Mouse (Mus musculus) gastrocnemius, postnatal 10 days (tissue): ENCODE measurements around the gene Wdr82. TPM values are rescaled to one million over a fixed set of nuclear protein-coding genes. Genes with fewer than 3 reads are reported as not detected.
"Not testable (repeated sequence)": the region's sequence is repeated elsewhere in the genome, so short reads cannot be mapped to it uniquely, and the experiment has no call there.

ENCODE experiments used
- DNase-seq: peaks from one replicate; pipeline ENCODE4 v3.0.0; 2021; ENCODE audit warnings: mixed read lengths
- total RNA-seq, 2 experiments: library from RNA; stranded (reverse); gene quantifications; 2 replicates each; pipeline ENCODE4 v1.2.3; 2021

Gene Wdr82
- total RNA-seq, 2 experiments from 2014 or later, result 31.1 to 38.8 TPM

GRCm38 (mm10) chr9:106160426-106160825 lies 10.3 kb upstream of the Wdr82 start:
- no peak for DNase-seq

GRCm38 (mm10) chr9:106166709-106167108 lies 4.0 kb upstream of the Wdr82 start:
- no peak for DNase-seq

- DNase-seq, result no peak
Observed at GRCm38 (mm10) chr9:106167241-106167640, 3.5 kb upstream of the Wdr82 start.

- DNase-seq, result no peak
Observed at GRCm38 (mm10) chr9:106167703-106168102, 3.0 kb upstream of the Wdr82 start.

GRCm38 (mm10) chr9:106169006-106169405 lies 1.7 kb upstream of the Wdr82 start:
- DNase-seq, result not testable (repeated sequence)

- no peak for DNase-seq
Observed at GRCm38 (mm10) chr9:106169917-106170316, 811 bp upstream of the Wdr82 start.

- peak; percentile 82 for DNase-seq
Observed at GRCm38 (mm10) chr9:106171346-106172158, 824 bp downstream of the Wdr82 start.

- DNase-seq, result no peak
Observed at GRCm38 (mm10) chr9:106172527-106172926, 1.8 kb downstream of the Wdr82 start.

GRCm38 (mm10) chr9:106173363-106173762 lies 2.6 kb downstream of the Wdr82 start:
- DNase-seq, result no peak

GRCm38 (mm10) chr9:106175552-106176200 lies 4.9 kb downstream of the Wdr82 start:
- DNase-seq, result no peak

GRCm38 (mm10) chr9:106176769-106177168 lies 6.0 kb downstream of the Wdr82 start:
- no peak for DNase-seq

- DNase-seq, result no peak
Observed at GRCm38 (mm10) chr9:106177799-106178198, 7.1 kb downstream of the Wdr82 start.

GRCm38 (mm10) chr9:106179454-106179853 lies 8.7 kb downstream of the Wdr82 start:
- DNase-seq, result no peak

- no peak for DNase-seq
Observed at GRCm38 (mm10) chr9:106179964-106180363, 9.2 kb downstream of the Wdr82 start.

GRCm38 (mm10) chr9:106182146-106182545 lies 11.4 kb downstream of the Wdr82 start:
- DNase-seq, result no peak

GRCm38 (mm10) chr9:106183996-106184395 lies 13.3 kb downstream of the Wdr82 start:
- no peak for DNase-seq

- no peak for DNase-seq
Observed at GRCm38 (mm10) chr9:106191355-106191754, 20.6 kb downstream of the Wdr82 start.

GRCm38 (mm10) chr9:106192024-106192423 lies 21.3 kb downstream of the Wdr82 start:
- no peak for DNase-seq

GRCm38 (mm10) chr9:106192998-106193397 lies 22.3 kb downstream of the Wdr82 start:
- no peak for DNase-seq

- DNase-seq, result no peak
Observed at GRCm38 (mm10) chr9:106193930-106194807, 23.4 kb downstream of the Wdr82 start.

GRCm38 (mm10) chr9:106195693-106196092 lies 25.0 kb downstream of the Wdr82 start:
- DNase-seq, result no peak

- no peak for DNase-seq
Observed at GRCm38 (mm10) chr9:106197081-106197713, 26.5 kb downstream of the Wdr82 start.
